Comparison of ENCODE assay signal across 17 mouse cellular contexts in genomic region chr8:117095647-117096046, GRCm38 (mm10). TPM values are rescaled to one million over a fixed set of nuclear protein-coding genes. Genes with fewer than 3 reads are reported as not detected.
DNase-seq lines count a peak whose midpoint lies in the region; ATAC-seq and TF ChIP-seq lines count a peak whose summit lies in the region.
"Had no signal": no experiment of that assay in that cellular context is flagged by ENCODE, and none has a peak within 500 bp of the region (broad histone marks: within the 10 kb centered on the region; RNA-seq: fewer than 3 reads in every experiment).

Bco1 (plus strand) TSS chr8:117095854.

- DNase-seq in kidney, adult 18-20 months, result peak; percentile 54
- peak; percentile 33 for DNase-seq in embryonic facial prominence, embryonic 10.5 days (ENCODE audit: low spot score)
- DNase-seq in kidney, postnatal 0 days (ENCODE audit: low spot score), result peak; percentile 60
- no peak for DNase-seq in liver, postnatal 0 days
- no peak for DNase-seq in ovary, postnatal 36 days (ENCODE audit: low spot score)
- no peak for DNase-seq in gastrocnemius, postnatal 14 days
- DNase-seq in layer of hippocampus, postnatal 14 days (ENCODE audit: low spot score in 2 of 2), result no peak
- DNase-seq: adrenal gland, postnatal 14 days; gastrocnemius, postnatal 25 days; spleen, adult 18-20 months; thymus, adult 2 months had no signal

- intact Hi-C loops in gastrocnemius, postnatal 14 days (cut with DNase I; ENCODE audit: low total_unique reads), result no loop called here

- H3K27ac ChIP-seq in kidney, embryonic 15.5 days, result no peak within 1 kb of the TSS
- H3K27ac ChIP-seq in embryonic facial prominence, embryonic 10.5 days (replicated peaks), result no peak within 1 kb of the TSS
- no peak within 1 kb of the TSS for H3K27ac ChIP-seq in kidney, postnatal 0 days
- H3K27ac ChIP-seq in liver, postnatal 0 days (ENCODE audit: low read depth), result peak within 1 kb of the TSS; percentile 48; the same call in 1 of the 2 replicates
- H3K27ac ChIP-seq: neural tube, embryonic 12.5 days had no signal

- no peaks in the 10 kb centered on the region for H3K36me3 ChIP-seq in kidney, embryonic 15.5 days
- H3K36me3 ChIP-seq in embryonic facial prominence, embryonic 10.5 days (replicated peaks), result no peaks in the 10 kb centered on the region
- H3K36me3 ChIP-seq in kidney, postnatal 0 days (ENCODE audit: insufficient read depth, low read length), result no peaks in the 10 kb centered on the region
- H3K36me3 ChIP-seq in liver, postnatal 0 days (replicated peaks; ENCODE audit: insufficient read depth, low read length), result no peaks in the 10 kb centered on the region
- H3K36me3 ChIP-seq: neural tube, embryonic 12.5 days had no signal

- no peak for TF ChIP-seq EP300 in liver, postnatal 0 days (IDR thresholded peaks at IDR 0.05; ENCODE audit: low read depth)

- H3K4me1 ChIP-seq in kidney, embryonic 15.5 days, result peaks cover 18% of the 10 kb centered on the region
- H3K4me1 ChIP-seq in embryonic facial prominence, embryonic 10.5 days, result peaks cover 23% of the 10 kb centered on the region
- H3K4me1 ChIP-seq in kidney, postnatal 0 days (replicated peaks; ENCODE audit: insufficient read depth, low read length), result 0 out of 2 replicates have a peak, but pooled peaks cover 4% of the 10 kb centered on the region
- peaks cover 7% of the 10 kb centered on the region; the same call in 1 of the 2 replicates for H3K4me1 ChIP-seq in liver, postnatal 0 days (ENCODE audit: insufficient read depth)

- H3K4me2 ChIP-seq in kidney, embryonic 15.5 days, result no peak within 1 kb of the TSS
- H3K4me2 ChIP-seq in kidney, postnatal 0 days (ENCODE audit: low read length), result no peak within 1 kb of the TSS
- H3K4me2 ChIP-seq in liver, postnatal 0 days (ENCODE audit: low read depth, low read length), result peak within 1 kb of the TSS; percentile 64

- no peak for ATAC-seq in kidney, embryonic 15.5 days (replicated peaks; ENCODE audit: low FRiP score)
- peak; percentile 88 for ATAC-seq in kidney, postnatal 0 days (replicated peaks; ENCODE audit: low FRiP score, low read depth)
- ATAC-seq in liver, postnatal 0 days, result peak; percentile 81
- ATAC-seq: forebrain, embryonic 14.5 days had no signal

- H3K9ac ChIP-seq in kidney, embryonic 15.5 days, result no peak within 1 kb of the TSS
- H3K9ac ChIP-seq in kidney, postnatal 0 days (ENCODE audit: low read depth, low read length), result no peak within 1 kb of the TSS
- H3K9ac ChIP-seq in liver, postnatal 0 days (replicated peaks), result 0 out of 2 replicates have a peak within 1 kb of the TSS, but pooled peaks have one; percentile 11
- H3K9ac ChIP-seq: neural tube, embryonic 12.5 days had no signal

- WGBS in kidney, embryonic 15.5 days, result 46% methylated on average over 12 of the region's 12 CpGs
- WGBS in embryonic facial prominence, embryonic 10.5 days, result 48% methylated on average over 12 of the region's 12 CpGs
- 38% methylated on average over 12 of the region's 12 CpGs for WGBS in kidney, postnatal 0 days
- 53% methylated on average over 12 of the region's 12 CpGs for WGBS in liver, postnatal 0 days (ENCODE audit: insufficient replicate concordance)

- 0 out of 2 replicates have a peak, but pooled peaks cover 5% of the 10 kb centered on the region for H3K27me3 ChIP-seq in kidney, embryonic 15.5 days
- H3K27me3 ChIP-seq in embryonic facial prominence, embryonic 10.5 days (replicated peaks; ENCODE audit: low read depth, poor library complexity, severe bottlenecking), result no peaks in the 10 kb centered on the region
- no peaks in the 10 kb centered on the region for H3K27me3 ChIP-seq in kidney, postnatal 0 days (ENCODE audit: insufficient read depth, low read length)
- H3K27me3 ChIP-seq in liver, postnatal 0 days (ENCODE audit: insufficient read depth, low read length), result no peaks in the 10 kb centered on the region
- H3K27me3 ChIP-seq: neural tube, embryonic 12.5 days had no signal

- no peak within 1 kb of the TSS for H3K4me3 ChIP-seq in kidney, embryonic 15.5 days (replicated peaks)
- H3K4me3 ChIP-seq in embryonic facial prominence, embryonic 10.5 days, result no peak within 1 kb of the TSS
- no peak within 1 kb of the TSS for H3K4me3 ChIP-seq in kidney, postnatal 0 days (replicated peaks; ENCODE audit: low read depth, low read length)
- peak within 1 kb of the TSS; percentile 29; the same call in 1 of the 2 replicates for H3K4me3 ChIP-seq in liver, postnatal 0 days (ENCODE audit: low read depth, low read length)
- H3K4me3 ChIP-seq: megakaryocyte, embryonic 14.5 days; neural tube, embryonic 12.5 days had no signal

- TF ChIP-seq CTCF in kidney, postnatal 0 days (IDR thresholded peaks at IDR 0.05; ENCODE audit: low read depth), result no peak
- no peak for TF ChIP-seq CTCF in liver, postnatal 0 days (IDR thresholded peaks at IDR 0.05; ENCODE audit: low read depth)

- peaks cover 7% of the 10 kb centered on the region for H3K9me3 ChIP-seq in kidney, embryonic 15.5 days (replicated peaks)
- no peaks in the 10 kb centered on the region for H3K9me3 ChIP-seq in embryonic facial prominence, embryonic 10.5 days
- no peaks in the 10 kb centered on the region for H3K9me3 ChIP-seq in kidney, postnatal 0 days (replicated peaks; ENCODE audit: low read length)
- 0 out of 2 replicates have a peak, but pooled peaks cover 6% of the 10 kb centered on the region for H3K9me3 ChIP-seq in liver, postnatal 0 days (ENCODE audit: low read length)

RNA-seq across cellular contexts. Expression of gene Bco1, which starts in this region (rescaled TPM):
- polyA plus RNA-seq in kidney, embryonic 15.5 days (2015; fragmentation: Nextera tagmentation; extraction: Ambion mirVana), result 0.33 and 0.36 TPM in 2 replicates
- 0.22 and 0.33 TPM in 2 replicates for polyA plus RNA-seq in embryonic facial prominence, embryonic 10.5 days (2016; fragmentation: Nextera tagmentation; extraction: Ambion mirVana)
- polyA plus RNA-seq in kidney, postnatal 0 days (2015; fragmentation: Nextera tagmentation; extraction: Ambion mirVana), result 0.16 and 0.27 TPM in 2 replicates
- polyA plus RNA-seq in liver, postnatal 0 days (2015; fragmentation: Nextera tagmentation; extraction: Ambion mirVana), result 6.6 and 8.1 TPM in 2 replicates
- under 1 TPM in 1 of 2 experiments, not detected in 1; 0.13 TPM for total RNA-seq in gastrocnemius, postnatal 14 days (2021)
- total RNA-seq in layer of hippocampus, postnatal 14 days (2021), result not detected
- total RNA-seq: gastrocnemius, postnatal 25 days had no signal
- polyA plus RNA-seq: cortical plate, adult 2 months; forebrain, embryonic 14.5 days; heart, postnatal 0 days had no signal

Comparison
In these comparisons a context has a peak if more than half of its experiments do, and no peak if none do; other contexts are left out.
1. Peak in DNase-seq in embryonic facial prominence, embryonic 10.5 days; RNA of the gene not detected or under 1 TPM.
2. Peak in DNase-seq and ATAC-seq in kidney, postnatal 0 days; RNA of the gene not detected or under 1 TPM.